Mouse (Mus musculus): Measurements from ENCODE around the gene Slc38a6.

- no peak for TF ChIP-seq CTCF (IDR thresholded peaks at IDR 0.05; ENCODE audit: borderline replicate concordance, insufficient read depth, low read length)
- TF ChIP-seq POLR2A (IDR thresholded peaks at IDR 0.05; ENCODE audit: low read depth, low read length) = no peak
Observed at GRCm38 (mm10) chr12:73345157-73345556, 58.6 kb downstream of the Slc38a6 start.

Measured in embryonic fibroblast, embryonic 13.5 days (primary cell).